Mouse (Mus musculus): ENCODE measurements around the gene Jaml.

Jaml gene

DNA sequence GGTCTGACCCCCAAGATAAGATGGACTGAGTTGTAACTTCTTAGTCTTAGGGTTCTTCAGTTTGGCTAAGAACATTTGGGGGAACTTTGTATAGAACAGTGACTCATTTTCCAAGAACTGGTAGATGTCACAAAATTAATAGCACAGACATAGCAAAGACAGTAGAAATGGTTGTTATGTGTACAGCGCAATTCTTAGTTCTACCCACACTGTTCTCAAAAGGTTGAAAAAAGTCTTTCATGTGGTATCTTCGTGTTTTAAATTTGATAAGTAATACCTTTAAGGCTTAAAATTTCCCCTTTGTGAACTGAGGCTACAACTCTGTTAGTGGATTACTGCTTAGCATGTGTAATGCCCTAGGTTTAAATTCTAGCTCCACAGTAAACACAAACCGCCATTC is 4.1 kb downstream of the Jaml start:
- in situ Hi-C loops (cut with MseI, MboI): no loop called here

DNA sequence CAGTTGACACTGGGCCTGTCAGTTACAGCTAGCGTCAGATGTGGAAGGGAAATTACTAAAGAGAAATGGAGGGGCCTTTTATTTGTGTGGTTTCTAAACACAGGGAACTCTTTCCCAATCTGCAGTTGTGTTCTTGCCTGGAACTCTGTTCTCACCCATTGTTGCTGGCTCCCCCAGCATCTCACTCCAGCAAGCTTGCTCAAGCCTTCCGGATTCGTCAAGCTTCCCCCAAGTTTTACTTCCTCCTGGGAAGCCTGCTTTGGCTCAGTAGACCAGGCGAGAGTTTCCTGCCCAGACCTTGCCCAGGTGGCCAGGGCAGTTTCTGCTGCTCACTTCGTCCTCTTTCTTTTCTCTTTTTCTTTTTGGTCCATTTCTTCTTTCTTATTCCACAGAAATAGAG is 5.6 kb downstream of the Jaml start:
- in situ Hi-C loops (cut with MseI, MboI): no loop called here

GRCm38 (mm10) chr9:45085741-45086690 is 7.0 kb downstream of the Jaml start:
- in situ Hi-C loops (cut with MseI, MboI): no loop called here

- in situ Hi-C loops (cut with MseI, MboI): no loop called here
Measured at GRCm38 (mm10) chr9:45088040-45088439, 9.1 kb downstream of the Jaml start.

GRCm38 (mm10) chr9:45090811-45091210 is 11.8 kb downstream of the Jaml start:
- in situ Hi-C loops (cut with MseI, MboI): no loop called here

DNA sequence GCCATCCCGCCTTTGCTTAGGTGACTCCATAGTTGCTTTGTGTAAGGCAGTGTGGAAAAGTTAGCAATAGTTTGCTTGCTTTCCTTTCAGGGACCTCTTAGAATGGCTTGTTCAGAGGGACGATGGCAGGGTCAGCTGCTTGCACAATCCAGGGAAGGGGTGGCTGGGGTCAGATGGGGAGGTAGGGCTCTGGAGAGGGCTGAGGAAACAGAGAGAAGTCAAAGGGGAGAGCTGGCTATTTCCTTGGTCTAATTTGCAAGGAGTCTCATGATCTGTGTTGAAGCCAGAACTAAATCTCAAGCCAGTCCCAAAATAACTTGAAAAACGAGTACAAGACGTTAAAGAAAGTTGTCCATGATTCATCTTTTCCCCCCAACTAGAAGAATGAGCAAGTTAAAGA is 13.7 kb downstream of the Jaml start:
- in situ Hi-C loops (cut with MseI, MboI): no loop called here

GRCm38 (mm10) chr9:45095149-45095937 is 16.4 kb downstream of the Jaml start:
- in situ Hi-C loops (cut with MseI, MboI): no loop called here

DNA sequence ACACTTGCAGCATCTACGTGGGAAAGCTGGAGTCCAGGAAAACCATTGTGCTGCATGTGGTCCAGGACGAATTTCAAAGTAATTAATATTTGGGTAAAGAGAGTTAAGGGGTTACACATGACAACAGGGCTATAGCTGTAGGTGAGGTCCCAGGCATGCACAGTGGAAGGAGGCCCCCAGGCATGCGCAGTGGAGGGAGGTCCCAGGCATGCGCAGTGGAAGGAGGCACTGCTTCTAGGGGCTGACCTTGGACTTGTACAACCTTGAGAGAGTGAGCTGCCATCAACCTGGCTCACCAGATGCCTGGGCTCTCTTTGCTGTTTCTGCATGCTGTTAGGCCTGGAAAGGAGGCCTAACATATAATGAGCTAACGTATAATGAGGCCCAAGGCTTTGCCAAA is 18.9 kb downstream of the Jaml start:
- in situ Hi-C loops (cut with MseI, MboI): no loop called here

DNA sequence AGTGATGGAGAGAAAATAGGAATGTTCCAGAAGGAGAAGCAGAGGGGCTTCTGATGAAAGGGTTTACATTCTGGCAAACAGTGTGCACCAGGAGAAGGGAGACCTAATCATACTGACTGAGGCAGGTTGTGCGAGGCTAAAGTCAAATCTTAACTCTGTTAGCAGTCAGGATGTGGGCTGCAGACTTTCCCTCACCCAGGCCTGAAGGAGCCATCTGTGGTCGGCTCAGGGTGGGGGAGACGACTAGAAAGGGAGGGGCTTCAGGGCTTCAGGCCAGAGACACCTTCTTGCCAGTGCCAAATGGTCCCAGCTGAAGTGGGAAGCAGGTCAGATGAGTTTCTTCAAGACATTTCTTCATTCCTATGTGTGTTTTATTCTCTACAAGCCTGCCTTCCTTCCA is 19.4 kb downstream of the Jaml start:
- in situ Hi-C loops (cut with MseI, MboI): no loop called here

DNA sequence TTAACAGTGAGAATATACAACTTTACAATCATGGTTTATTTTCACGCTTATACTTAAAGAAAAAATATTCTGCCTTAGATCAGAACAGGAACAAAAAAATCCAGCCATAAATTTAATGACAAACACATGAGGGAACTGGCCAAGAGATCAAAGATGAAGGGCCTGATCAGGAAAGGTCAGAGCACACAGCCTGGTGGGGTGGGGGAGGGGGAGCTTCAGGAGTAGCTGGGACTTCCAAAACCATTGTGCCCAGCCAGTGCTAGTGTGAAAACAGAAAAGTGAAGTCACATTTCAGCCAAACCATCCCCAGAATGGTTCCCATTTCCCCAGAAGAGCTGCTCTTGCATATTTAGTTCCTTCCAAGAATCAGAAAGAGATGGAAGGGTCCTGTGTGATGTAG is 23.5 kb downstream of the Jaml start:
- in situ Hi-C loops (cut with MseI, MboI): no loop called here

GRCm38 (mm10) chr9:45103211-45103979 is 24.4 kb downstream of the Jaml start:
- in situ Hi-C loops (cut with MseI, MboI): no loop called here

DNA sequence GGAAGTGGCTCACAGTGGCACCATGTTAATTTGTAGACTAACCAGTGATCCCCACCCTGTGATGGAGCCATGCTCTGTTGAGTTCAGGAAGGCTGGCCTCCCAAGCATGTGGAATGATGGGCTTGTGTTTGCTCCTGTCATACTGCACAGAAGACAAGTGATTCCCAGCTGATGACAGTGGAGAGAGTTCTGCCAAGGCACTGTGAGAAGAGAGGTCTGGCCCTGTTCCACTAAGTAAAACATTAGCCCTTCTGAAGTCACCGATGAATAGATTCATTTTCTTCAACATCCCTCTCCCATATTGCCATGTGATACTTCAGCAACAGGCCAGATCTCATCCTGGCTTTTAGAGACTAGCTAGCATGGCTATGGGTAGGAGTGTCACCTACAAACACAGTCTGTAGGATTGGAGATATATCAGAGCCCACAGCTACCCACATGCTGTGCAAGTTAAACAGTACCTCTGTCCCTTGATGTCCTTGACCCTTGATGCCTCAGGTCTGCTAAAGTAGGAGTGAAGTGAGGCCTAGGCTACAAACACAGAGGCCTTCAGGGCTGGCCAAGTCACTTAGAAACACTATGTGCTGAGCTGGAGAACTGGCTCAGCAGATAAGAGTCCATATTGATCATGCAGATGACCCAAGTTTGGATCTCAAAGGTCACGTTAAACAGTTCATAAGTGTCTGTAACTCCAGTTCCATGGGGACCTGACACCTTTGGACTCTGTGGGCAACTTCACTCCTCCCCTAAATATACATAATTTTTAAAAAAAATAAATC is 26.8 kb downstream of the Jaml start:
- in situ Hi-C loops (cut with MseI, MboI): no loop called here

GRCm38 (mm10) chr9:45115706-45116105 is 36.7 kb downstream of the Jaml start:
- in situ Hi-C loops (cut with MseI, MboI): loop anchor here in 1 of 2 experiments (5.0 kb wide), 1 partner anchor 93 kb away; no protein-coding TSS in a partner anchor

GRCm38 (mm10) chr9:45116819-45117218 is 37.8 kb downstream of the Jaml start:
- in situ Hi-C loops (cut with MseI, MboI): loop anchor here in 1 of 2 experiments (5.0 kb wide), 1 partner anchor 95 kb away; no protein-coding TSS in a partner anchor

DNA sequence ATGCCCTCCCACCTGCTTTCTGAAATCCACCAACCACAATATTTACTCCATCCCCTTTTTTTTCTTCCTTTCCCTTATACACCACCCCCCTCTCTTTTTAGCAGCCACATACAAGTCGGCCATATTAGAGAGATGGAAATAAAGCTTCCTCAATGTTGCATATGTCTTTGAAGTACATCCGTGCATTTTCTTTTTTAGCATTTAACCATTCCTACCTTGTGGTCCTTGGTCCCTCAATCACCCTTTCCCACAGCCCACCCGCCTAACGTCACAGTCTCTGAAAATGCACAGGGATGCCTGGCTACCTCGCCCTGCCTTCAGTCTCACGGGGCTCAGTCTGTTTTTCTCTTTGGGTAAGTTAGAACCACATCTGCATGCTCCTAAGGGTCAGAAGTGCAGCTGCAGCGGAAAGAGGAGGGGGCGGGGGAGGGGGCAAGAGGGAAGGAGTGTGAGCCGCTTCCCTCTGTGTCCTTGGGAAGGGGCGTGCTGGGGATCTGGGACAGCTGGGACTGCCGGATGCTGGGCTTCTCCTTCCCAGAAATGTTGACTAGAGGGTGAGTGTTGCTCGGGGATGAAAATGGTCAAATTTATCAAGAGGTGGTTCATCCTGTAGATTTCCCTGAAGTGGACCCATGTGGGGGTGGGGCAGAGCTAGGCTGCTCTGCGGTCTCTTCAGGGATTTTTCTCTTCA is 38.9 kb downstream of the Jaml start, which contains the start of gene Scn2b:
Gene Scn2b, plus strand, starts transcription at position 42 of the 691 bp plus-strand sequence.
- in situ Hi-C loops (cut with MseI, MboI): loop anchor here in 1 of 2 experiments (5.0 kb wide), 1 partner anchor 96 kb away; no protein-coding TSS in a partner anchor

DNA sequence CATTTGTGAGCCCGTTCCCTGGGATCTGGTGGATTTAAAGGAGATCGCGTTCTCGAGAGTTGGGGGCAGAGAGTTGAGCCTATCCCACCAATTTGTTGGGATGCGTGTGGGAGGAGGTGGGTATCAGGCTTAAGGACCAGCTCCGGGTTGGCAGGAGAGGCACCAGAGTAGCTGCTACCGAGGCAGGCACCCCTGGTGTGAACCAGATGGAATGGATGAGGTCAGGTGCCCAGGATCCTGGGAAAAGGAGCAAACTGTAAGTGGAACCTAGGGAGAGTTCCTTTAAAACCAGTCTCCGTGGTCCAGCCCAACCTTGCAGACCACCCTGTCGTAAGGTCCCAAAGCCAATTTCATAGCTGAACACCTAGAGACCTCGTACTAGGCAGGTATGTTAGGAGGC is 39.6 kb downstream of the Jaml start:
- in situ Hi-C loops (cut with MseI, MboI): loop anchor here in 1 of 2 experiments (5.0 kb wide), 1 partner anchor 96 kb away; no protein-coding TSS in a partner anchor

DNA sequence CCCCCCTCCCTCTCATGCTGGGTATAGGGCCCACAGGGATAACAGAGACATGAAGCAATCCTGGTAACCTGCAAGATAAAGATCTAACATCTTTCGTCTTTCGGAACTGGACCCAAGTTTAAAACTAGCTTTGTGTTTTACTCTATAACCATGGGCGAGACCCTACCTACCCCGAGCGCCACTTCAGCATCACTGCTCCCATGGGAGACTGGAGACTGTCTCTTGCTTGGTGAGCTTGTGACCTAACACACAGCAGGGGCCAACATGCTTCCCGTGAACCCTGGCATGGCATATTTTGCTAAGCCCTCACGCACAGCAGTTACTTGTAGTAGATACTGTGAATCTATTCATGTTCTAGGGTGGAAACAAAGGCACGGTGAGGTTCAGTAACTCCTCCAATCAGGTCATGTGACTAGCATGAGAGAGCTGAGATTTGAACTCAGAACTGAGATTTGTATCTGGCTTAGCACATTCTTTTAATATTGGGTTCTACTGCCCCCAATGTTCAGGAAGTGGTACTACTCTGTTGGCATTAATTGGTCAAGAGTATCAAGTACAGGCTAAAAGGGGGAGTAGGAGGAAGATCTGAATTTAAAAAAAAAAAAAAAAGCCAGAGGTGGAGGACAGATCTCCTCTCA is 40.5 kb downstream of the Jaml start:
- in situ Hi-C loops (cut with MseI, MboI): loop anchor here in 1 of 2 experiments (5.0 kb wide), 1 partner anchor 97 kb away; no protein-coding TSS in a partner anchor

DNA sequence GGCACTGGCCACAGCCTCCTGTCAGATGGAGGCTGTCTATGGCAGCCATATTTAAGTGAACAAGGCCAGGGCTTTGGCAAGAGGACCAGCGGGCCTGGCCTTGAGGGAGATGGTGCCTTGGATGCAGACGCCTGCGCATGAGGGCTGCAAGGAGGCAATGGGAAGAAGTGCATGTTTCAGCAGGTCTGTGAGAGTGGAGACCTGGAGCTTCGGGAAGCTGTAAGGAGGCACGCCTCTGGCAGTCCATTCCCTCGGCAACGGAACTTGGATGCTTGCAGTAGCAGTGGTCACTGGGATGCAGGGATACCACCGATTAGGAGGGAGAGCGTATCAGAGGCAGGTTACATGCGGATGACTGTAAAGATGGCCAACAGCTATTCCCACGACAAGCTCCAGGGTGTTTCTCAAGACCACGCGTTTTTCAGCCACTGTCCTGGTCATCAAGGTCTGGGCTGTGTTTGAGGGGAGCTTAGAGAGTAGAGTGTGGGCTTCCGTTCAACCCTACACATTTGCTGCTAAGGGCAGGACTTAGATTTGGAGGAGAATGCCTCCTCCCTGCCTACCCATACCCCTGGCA is 41.1 kb downstream of the Jaml start:
- in situ Hi-C loops (cut with MseI, MboI): loop anchor here in 1 of 2 experiments (5.0 kb wide), 1 partner anchor 98 kb away; no protein-coding TSS in a partner anchor

- in situ Hi-C loops (cut with MseI, MboI): no loop called here
Measured at GRCm38 (mm10) chr9:45120567-45120966, 41.6 kb downstream of the Jaml start.

Data from mouse trophoblast stem cell (cell line).